Mouse (Mus musculus): ENCODE measurements around the gene 1700001C19Rik.

Gene 1700001C19Rik

DNA sequence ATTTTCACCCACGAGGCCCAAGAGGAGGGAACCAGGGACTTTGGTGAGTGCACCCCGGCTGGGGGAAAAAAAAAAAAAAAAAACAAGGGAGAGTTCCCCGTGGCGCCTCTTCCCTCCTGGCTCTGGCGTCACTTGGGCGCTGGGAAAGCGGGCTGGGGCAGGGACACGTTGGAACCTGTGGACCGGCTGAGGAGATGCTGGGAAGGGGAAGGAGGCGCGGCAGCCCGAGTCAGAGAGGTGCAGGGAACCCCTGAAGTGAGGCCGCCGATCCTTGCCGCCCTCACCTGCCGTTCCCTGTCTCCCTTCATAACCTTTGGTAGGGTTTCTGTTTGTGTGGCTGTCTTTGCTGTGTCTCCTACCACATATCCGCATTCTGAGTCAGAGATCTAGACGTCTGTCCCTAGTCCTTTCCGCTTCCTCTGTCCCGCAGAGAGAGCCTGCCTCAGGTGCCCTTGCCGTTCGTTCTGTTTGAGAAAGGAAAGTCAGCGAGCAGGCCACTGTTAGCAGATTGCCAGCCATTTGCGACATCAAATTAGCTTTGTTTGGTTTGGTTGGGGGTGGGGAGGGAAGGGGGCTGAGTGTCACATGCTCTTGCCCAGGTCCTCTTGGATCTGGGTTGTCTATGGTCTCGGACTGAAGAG, at the start of gene 1700001C19Rik:
TSS of gene 1700001C19Rik (minus strand) at position 470 of the 641 bp plus-strand sequence.
- peak; percentile 26 to 35 for DNase-seq

DNA sequence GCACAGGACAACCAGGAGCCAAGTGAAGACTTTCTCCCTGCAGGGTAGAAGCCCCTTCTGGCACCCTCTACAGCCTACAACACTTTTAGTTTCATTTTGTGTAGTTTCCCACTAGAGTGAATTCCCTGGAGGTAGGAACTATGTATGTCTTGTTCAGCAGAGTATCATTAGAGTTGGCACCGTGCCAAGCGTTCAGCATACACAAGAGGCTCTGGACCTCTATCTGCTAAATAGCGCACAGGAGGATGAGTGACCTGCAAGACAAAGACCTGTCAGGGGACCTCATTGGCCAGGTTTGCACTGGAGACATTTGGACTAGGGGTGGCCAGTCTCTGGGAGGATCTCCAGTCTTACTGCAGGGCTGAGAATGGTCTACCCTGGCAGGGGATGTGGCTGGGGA, 48.6 kb upstream of the 1700001C19Rik start:
- DNase-seq, result no peak

DNA sequence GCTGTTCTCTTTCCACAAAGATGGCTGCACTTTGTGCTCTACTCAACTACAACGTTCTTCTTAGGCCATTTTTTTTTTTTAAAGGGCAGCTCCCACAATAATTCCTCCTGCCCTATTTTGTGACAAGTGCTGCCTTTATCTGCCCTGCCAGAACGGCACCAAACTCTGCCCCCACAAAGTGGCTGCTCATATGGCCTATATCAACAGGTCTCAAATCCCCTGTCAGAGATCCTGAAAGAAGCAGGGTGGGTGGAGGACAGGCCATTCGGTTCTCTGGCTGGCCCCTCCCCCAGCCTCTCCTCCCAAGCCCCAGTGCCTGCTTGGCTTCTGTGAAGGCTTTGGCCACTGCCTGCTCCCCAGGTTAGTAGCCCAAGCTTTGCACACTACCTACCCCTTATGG, 47.8 kb upstream of the 1700001C19Rik start:
- no peak for DNase-seq

DNA sequence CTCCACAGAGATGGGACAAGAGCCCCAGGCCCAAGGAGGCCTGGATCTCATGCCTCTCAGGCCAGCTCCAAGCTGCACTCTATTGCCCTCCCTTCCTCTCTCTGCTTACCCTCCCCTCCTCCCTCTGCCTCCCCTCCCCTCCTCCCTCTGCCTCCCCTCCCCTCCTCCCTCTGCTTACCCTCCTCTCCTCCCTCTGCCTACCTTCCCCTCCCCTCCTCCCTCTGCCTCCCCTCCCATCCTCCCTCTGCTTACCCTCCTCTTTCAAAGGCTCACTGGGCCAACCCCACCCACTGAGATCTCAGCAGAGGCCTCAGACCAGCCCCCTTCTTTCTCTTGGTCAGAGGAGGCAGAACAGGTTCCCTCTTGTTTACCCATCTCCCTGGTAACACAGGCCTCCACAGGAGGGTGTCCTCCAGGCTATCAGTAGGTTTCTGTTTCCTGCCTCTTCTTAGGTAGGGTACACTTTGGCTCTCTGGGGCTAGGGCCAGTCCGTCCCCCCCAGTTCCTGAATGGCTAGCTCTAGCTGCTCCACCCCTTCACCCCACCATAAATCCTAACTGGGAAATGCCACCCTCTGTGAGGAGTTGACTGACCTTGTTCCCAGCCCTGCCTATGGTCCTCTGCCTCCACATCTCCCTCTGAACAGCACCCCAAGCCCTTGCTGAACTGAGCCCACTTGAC, 47.2 kb upstream of the 1700001C19Rik start:
- DNase-seq, result peak; percentile 43 to 65

DNA sequence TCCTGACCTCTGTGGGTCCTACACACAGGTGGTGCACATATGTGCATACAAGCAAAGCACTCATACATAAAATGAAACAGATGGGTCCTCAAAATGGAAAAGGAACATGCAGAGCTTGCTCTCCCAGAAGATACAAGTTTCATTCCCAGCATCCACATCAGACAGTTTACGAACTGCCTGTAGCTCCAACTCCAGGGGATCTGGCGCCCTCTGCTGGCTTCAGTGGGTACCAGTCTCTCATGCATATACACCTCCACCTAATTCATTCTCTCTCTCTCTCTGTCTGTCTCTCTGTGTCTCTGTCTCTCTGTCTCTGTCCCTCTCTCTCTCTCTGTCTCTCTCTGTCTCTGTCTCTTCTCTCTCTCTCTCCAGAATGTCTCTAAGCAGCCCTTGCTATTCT, 45.2 kb upstream of the 1700001C19Rik start:
- peak; percentile 62 to 82 for DNase-seq

DNA sequence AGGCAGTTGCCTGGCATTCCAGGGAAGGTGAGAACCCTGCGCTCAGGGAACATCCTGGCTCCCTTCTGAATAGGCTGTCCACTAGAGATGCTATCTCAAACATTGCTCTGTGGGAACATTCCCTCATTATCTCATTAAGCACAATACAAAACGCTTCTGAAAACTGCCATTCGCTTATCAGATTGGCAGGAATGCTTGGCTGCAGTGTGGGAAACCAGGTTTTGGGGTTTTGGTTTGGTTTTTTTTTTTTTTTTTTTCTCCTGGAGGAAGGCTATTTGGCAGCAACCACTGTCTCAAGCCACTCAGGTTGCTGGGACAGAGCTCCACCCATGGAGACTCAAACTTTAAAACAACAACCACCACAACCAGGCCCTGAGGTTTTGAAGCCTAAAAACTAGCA, 42.7 kb upstream of the 1700001C19Rik start:
- no peak for DNase-seq

DNA sequence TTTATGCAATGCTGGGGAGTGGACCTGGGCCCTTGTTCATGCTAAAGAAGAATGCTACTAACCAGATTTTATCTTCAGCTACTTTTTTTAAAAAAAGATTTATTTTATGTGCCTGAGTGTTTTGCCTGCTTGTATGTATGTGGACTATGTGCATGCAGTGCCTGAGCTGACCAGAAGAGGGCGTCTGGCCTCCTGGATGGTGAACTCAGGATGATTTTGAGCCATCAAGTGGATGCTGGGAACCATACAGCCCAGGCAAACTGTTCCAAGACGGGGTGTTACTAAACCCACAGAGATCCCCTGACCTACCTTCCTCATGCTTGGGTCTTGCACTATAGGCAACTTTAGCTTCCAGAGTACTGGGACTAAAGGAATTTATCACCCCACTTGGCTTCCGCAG, 38.5 kb upstream of the 1700001C19Rik start:
- DNase-seq, result peak in 1 of 2 experiments; percentile 27

DNA sequence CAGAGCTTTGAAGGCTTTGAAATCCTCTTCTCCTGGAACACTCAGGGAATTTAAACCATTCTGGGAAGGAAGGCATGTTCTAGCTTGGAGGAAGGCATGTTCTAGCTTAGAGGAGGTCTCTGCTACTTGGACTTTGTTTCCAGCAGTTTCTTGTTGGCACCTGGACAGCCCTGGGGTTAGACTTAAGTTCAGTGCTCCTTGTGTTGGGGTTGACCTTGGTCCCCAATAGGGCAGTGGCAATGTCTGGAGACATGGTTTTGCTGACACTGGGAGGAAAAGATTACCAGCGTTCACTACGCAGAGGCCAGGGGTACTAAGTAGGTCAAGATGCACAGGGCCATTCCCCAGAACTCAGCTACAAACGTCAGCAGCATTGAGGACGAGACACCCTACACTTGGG, 38.0 kb upstream of the 1700001C19Rik start:
- DNase-seq, result no peak

DNA sequence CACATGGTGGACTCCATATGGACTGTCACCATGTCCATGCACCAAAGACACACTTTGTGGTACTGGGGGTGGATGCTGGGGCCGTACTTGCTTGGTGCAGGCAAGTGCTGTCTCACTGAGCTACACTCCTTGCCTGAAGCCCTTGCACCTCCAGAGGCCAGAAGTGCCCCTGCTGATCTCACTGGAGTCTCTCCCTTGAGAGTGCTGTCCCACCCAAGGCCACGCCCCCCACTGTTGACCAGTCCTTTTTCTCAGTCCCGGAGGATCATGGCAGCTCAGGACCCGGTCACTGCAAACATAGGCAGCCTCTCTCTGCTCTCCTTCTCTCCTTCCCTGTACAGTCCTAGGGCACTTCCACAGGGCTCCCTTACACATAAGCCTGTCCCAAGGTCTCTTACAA, 37.1 kb upstream of the 1700001C19Rik start:
- no peak for DNase-seq

DNA sequence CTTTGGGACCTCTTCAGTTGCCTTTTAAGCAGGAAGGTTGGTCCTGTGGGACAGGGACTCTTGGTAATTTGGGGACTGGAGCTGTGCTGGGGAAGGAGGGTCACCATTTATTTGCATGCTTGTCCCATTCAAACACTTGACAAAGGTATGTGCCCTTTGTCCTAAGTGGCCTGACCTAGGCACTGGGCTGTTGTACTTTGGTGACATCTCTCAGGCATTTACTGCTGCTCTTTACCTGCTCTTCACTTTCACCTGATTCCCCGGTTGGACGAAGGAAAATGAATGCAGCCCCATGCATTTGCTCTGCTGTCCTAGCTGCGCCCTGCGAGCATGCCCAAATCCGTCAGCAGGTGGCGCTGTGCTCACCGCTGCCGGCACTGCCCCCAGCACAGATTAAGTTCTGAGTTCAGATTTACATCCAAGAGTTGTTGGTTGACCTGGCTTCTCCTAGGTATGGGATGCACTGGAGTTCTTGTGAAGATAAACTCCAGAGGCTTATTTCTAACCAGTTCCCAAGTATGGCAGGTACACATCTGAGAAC, 36.3 kb upstream of the 1700001C19Rik start:
- peak; percentile 53 to 67 for DNase-seq

DNA sequence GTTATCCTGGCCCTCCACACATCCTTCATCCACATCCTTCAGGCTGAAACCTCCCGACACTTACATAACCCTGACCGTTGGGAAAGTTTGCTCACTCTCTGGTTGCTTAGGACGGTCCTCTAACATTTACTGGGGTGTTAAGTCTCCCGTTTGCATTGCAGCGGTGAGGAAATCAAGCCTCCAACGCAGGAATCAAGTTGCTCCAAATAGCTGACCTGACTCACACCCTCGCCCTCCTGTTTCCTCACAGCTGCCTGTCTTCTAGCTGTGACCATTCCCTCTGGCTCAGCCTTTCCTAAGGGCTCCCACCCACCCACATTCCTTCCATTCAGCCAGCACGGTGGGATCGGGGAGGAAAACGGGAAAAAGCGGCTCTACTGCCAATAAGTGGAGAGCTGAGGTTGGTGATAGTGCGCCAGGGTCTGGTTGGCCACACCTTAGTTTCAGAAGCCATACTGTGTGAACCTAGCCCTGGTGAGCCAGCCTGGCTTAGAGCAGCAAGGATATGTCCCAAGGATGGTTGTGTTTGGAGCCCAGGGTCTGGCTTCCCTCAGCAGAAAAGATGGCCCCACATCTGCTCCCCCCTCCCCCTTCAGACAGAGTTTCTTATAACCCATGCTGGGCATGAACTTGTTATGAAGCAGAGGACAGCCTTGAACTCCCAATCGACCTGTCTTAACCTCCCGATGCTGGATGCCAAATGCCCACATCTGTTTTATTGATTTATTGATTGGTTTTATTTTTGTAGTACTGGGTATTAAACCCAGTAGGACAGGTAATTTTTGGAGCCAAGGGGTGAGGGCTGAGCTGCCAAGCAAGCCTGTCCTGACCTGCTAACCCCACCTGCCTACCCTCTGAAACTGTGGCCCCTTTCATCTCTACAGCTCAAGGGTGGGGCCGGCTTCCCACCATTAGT, 35.5 kb upstream of the 1700001C19Rik start:
- no peak for DNase-seq

DNA sequence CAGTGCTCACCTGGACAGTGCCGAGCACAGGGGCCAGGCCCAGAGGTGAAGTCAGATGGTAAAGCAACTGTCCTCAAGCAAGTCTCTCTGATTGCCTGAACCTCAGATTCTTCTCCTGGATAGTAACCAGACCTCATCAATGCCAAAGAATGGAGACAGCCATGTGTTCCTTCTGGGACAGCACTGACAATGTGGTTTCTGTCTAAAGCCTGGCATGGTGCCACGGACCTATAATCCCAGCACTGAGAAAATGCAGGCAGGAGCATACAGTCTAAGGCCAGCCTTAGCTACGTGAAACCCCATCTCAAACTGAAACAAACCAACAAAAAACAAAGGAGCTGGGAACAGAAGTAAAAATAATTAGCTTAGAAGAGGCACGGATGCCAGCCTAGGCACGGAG, 33.5 kb upstream of the 1700001C19Rik start:
- peak; percentile 37 to 61 for DNase-seq

DNA sequence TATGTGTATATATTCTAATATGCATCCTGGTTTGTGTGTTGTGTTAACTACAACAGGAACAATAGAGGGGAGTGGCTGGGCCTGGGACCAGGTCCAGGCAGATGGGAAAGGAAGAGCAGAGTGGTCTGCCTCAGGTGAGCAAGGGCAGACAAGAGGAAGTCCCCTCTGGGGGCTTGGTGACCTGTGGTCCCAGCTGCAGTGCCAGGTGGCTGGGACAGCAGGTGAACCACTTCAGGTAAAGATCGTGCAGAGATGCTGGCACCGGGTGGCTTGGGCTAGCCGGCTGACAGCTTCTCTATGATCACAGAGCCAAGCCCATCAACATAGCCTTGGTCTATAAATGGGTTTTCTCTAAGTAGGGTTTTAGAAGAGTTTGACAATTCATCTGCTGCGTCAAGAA, 32.9 kb upstream of the 1700001C19Rik start:
- no peak for DNase-seq

DNA sequence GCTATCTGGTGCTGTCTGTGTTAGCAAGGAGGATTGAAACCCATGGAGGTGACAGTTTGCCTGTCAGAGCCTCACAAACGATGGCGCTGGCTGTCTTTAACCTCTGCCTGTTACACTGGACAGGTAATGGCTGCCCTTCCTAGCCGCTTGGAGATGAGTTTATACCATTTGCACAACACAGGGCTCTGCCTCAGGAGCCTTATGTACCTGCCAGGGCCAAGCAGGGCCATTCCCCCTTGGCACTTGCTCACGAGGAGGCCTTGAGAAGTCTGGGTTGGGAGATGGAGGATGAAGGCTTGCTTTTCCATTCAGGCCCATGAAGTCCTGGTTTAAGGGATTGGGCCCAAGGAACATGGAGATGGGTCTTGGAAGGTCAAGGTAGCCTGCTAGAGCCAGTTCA, 32.5 kb upstream of the 1700001C19Rik start:
- DNase-seq, result no peak

DNA sequence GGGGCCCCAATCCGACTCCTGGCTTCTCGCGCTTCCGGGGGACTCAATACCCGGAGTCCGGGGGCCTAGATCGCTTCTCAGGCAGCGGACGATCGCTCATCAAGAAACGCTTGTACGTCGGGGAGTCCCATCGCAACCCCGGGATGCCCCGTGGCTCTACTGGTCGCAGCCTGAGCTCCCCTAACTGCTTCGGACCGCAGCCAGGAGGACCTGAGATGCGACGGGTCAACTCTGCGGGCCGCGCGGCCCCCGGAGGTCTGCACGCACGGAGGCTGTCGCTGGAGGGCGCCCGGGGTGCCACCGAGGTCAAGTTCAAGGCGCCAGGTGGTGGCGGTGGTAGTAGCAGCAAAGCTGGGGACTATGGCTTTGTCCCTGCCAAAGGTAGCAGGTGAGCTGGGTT, 31.3 kb upstream of the 1700001C19Rik start:
- peak in 1 of 2 experiments; percentile 34 for DNase-seq

DNA sequence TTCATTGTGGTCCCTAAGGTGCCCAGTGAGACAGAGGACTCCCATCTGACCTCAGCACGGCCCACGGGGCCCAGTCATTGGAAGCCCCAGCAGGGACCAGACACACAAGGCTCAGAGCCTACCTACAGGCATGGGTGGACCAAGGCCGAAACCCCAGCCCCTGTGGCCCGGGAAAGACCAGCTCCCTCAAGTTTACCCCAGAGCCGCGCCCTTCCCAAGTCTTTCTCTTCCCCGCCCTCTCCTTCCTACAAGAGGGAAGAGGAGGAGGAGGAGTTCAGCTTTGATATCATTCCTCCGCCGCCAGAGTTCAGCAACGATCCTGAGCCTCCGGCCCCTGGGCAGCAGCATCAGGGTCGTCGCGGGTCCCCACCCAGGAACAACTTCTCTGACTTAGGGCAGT, 30.9 kb upstream of the 1700001C19Rik start:
- DNase-seq, result no peak

DNA sequence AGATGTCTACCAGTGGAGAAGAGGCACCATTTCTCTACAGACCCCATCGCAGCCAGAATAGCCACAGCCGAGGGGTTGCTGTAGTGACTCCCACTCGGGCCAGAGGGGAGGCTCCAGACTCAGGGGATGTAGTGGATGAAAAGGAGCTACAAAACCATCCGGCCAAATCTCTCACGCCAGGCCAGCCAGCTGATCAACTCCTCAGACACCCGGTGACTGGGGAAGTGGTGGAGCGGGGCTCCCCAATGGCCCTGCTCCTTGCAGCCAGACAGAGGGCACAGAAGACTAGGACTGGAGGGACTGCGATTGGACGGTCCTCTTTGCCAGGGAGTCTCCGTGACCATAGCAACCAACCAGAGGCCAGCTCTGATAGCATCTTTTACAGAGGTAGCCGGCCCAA, 30.5 kb upstream of the 1700001C19Rik start:
- no peak for DNase-seq

DNA sequence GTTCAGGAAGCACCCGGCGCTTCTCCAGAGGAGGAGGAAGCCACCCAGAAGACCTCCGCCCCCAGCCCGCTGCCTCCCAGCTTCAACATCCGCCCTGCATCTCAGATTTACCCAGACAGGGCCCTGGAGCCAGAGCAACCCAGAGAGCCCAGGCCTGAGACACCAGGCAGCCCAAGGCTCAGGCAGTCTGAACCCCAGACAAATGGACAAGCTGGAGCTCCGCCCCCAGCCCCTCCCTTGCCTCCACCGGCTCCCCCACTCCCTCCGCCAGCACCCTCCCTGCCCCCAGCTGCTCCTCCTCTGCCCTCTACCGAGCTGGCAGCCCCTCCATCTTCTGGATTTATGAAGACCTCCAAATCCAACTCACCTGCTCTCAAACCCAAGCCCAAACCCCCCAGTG, 29.1 kb upstream of the 1700001C19Rik start:
- DNase-seq, result no peak

DNA sequence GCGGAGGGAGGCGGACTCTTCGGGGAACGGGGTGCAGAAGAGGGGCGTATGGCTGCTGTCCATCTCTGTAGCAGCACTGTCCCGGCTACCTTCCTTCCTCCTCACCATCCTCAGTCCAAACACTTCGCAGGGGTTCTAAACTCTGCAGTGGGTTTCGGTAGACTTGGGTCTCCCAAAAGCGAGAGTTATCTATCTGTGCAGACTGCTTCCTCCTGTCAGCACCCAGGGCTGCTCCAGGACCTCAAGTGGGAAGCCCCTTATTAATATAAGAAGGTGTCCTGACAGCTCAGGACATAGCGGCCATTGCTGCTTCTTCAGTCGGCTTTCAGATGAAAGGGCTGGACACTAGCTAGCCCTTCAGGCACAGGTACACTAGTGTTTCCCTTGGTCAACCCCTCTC, 27.8 kb upstream of the 1700001C19Rik start:
- DNase-seq, result no peak

DNA sequence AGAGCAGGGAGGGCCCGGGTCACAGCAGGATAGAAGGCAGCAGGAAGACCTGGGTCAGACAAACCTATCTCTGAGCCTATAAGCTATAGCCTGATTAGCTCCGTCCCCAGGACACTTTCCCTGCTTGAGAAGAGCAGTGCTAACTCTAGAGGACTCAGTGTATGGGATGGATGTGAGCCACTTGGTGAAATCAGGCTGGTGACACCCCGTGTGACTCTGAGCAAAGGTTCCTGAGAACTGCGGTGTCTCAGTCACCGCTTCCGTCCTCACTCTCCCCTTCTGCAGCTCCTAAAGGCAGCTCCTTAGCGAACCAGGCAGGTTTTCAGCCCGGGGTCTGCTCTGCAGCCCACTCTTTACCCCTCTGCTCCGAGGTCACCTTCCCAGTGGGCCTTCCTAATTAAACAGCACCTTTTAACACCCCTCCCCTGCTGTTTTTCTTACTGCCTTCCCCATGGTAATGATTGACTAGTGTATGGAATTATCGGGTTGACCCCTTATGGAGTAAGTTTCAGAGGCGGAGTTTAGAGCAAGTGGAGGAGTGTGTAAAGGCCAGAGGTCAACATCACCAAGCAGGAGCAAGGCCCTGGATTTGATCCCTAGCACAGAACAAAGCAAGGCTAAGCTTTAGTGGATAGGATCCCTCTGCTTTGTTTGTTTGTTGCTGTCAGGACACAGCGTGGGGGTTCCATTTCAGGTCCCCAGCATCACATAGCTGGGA, 27.2 kb upstream of the 1700001C19Rik start:
- DNase-seq, result no peak

DNA sequence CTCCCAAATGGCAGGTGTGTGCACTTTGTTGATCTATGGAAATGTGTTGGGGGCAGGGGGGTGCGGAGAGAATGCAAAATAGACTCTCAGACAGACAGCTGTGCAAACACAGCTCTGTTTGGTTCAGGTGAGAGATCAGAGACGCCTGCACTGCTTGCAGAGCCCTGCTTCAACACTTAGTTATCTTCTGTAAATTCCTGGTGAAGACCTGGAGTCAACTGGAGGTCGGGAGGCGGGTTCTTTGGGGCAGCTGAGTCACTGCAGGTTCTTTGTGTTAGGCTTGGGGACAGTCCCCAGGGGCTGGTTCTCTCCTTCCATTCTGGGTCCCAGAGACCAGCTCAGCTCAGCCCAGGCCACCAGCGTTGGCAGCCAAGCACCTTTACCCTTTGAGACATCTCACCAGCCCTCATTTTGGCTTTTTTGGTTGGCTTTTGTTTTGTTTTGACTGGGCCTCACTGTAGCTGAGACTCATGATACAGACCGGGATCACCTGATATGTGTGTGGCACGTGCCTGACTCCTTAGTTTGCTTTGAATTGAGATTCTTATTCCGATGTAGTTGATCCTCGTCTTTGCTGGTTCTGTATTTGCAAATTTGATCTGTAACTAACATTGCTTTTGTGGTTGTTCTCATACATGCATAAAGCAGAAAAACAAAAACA, 25.7 kb upstream of the 1700001C19Rik start:
- DNase-seq, result no peak

DNA sequence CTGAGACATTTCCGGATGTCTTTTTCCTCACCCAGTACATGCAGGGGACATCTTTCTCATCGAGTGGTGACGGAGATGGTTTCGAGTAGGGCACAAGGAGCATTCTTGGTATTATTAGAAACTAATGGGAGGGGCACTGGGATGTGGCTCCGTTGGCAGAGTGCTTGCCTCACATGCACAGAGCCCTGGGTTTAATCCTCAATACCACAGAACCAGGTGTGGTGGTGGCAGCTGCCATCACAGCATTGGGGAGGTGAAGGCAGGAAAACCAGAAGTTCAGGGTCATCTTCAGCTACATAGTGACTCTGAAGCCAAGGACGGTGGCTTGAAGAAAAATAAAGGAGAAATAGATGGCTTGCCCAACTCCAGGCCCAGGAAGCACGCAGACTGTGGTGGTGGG, 25.0 kb upstream of the 1700001C19Rik start:
- DNase-seq, result no peak

Measured in lung, postnatal 4 days (tissue).